Mouse (Mus musculus): ENCODE measurements around the gene Camta1. TPM values are rescaled to one million over a fixed set of nuclear protein-coding genes. Genes with fewer than 3 reads are reported as not detected.
A peak's percentile ranks its signal among the peaks of the same experiment; 100 is the strongest.

Gene Camta1
- polyA plus RNA-seq, 1 experiment from 2014 or later, result 115 TPM

- Histone ChIP-seq H3K4me1 (replicated peaks; ENCODE audit: insufficient read depth, low read length) (no peaks in the 10 kb centered on the region), H3K4me3 (replicated peaks; ENCODE audit: low read depth, low read length) (no peak overlapping the region), H3K9ac (ENCODE audit: low read depth, low read length) (no peak overlapping the region), H3K27me3 (ENCODE audit: insufficient read depth, low read length) (no peaks in the 10 kb centered on the region), H3K27ac (no peak overlapping the region), H3K36me3 (ENCODE audit: insufficient read depth, low read length) (no peaks in the 10 kb centered on the region), H3K9me3 (replicated peaks; ENCODE audit: low read length) (no peaks in the 10 kb centered on the region), H3K4me2 (ENCODE audit: low read length) (no peak overlapping the region)
- DNase-seq (ENCODE audit: low spot score) (no peak), ATAC-seq (replicated peaks; ENCODE audit: low FRiP score, low read depth) (no peak)
- WGBS, result 92% methylated on average over 3 of the region's 3 CpGs
- peak; percentile 39; the same call in 1 of the 2 replicates for TF ChIP-seq CTCF (IDR thresholded peaks at IDR 0.05; ENCODE audit: low read depth)
Measured at GRCm38 (mm10) chr4:151694047-151694446, 167.6 kb downstream of the Camta1 start.

GRCm38 (mm10) chr4:151690041-151690440 is 171.6 kb downstream of the Camta1 start:
- H3K4me3 ChIP-seq (replicated peaks; ENCODE audit: low read depth, low read length), result no peak overlapping the region
- no peak overlapping the region for H3K27ac ChIP-seq
- ATAC-seq (replicated peaks; ENCODE audit: low FRiP score, low read depth) (no peak), DNase-seq (ENCODE audit: low spot score) (no peak)
- no peaks in the 10 kb centered on the region for H3K9me3 ChIP-seq (replicated peaks; ENCODE audit: low read length)
- WGBS, result 62% methylated on average over 12 of the region's 12 CpGs
- no peaks in the 10 kb centered on the region for H3K36me3 ChIP-seq (ENCODE audit: insufficient read depth, low read length)
- H3K4me1 ChIP-seq (replicated peaks; ENCODE audit: insufficient read depth, low read length), result no peaks in the 10 kb centered on the region
- no peak for TF ChIP-seq CTCF (IDR thresholded peaks at IDR 0.05; ENCODE audit: low read depth)
- no peaks in the 10 kb centered on the region for H3K27me3 ChIP-seq (ENCODE audit: insufficient read depth, low read length)
- H3K9ac ChIP-seq (ENCODE audit: low read depth, low read length), result no peak overlapping the region
- H3K4me2 ChIP-seq (ENCODE audit: low read length), result no peak overlapping the region

GRCm38 (mm10) chr4:151688206-151688605 is 173.5 kb downstream of the Camta1 start:
- WGBS, result 88% methylated on average over 5 of the region's 5 CpGs
- TF ChIP-seq CTCF (IDR thresholded peaks at IDR 0.05; ENCODE audit: low read depth), result no peak
- no peak for ATAC-seq (replicated peaks; ENCODE audit: low FRiP score, low read depth)

GRCm38 (mm10) chr4:151684596-151684995 is 177.1 kb downstream of the Camta1 start:
- Histone ChIP-seq H3K9ac (ENCODE audit: low read depth, low read length) (no peak overlapping the region), H3K9me3 (replicated peaks; ENCODE audit: low read length) (no peaks in the 10 kb centered on the region), H3K27me3 (ENCODE audit: insufficient read depth, low read length) (no peaks in the 10 kb centered on the region), H3K36me3 (ENCODE audit: insufficient read depth, low read length) (no peaks in the 10 kb centered on the region), H3K27ac (no peak overlapping the region), H3K4me2 (ENCODE audit: low read length) (no peak overlapping the region), H3K4me1 (replicated peaks; ENCODE audit: insufficient read depth, low read length) (no peaks in the 10 kb centered on the region), H3K4me3 (replicated peaks; ENCODE audit: low read depth, low read length) (no peak overlapping the region)
- DNase-seq (ENCODE audit: low spot score), result no peak
- no peak for ATAC-seq (replicated peaks; ENCODE audit: low FRiP score, low read depth)
- 85% methylated on average over 7 of the region's 7 CpGs for WGBS
- TF ChIP-seq CTCF (IDR thresholded peaks at IDR 0.05; ENCODE audit: low read depth), result no peak

More at GRCm38 (mm10) chr4:151688206-151688605, 173.5 kb downstream of the Camta1 start:
- Histone ChIP-seq H3K36me3 (ENCODE audit: insufficient read depth, low read length) (no peaks in the 10 kb centered on the region), H3K4me2 (ENCODE audit: low read length) (no peak overlapping the region), H3K4me3 (replicated peaks; ENCODE audit: low read depth, low read length) (no peak overlapping the region), H3K9me3 (replicated peaks; ENCODE audit: low read length) (no peaks in the 10 kb centered on the region), H3K9ac (ENCODE audit: low read depth, low read length) (no peak overlapping the region), H3K4me1 (replicated peaks; ENCODE audit: insufficient read depth, low read length) (no peaks in the 10 kb centered on the region), H3K27me3 (ENCODE audit: insufficient read depth, low read length) (no peaks in the 10 kb centered on the region), H3K27ac (no peak overlapping the region)
- no peak for DNase-seq (ENCODE audit: low spot score)

- no peak for DNase-seq (ENCODE audit: low spot score)
- Histone ChIP-seq H3K4me2 (ENCODE audit: low read length) (no peak overlapping the region), H3K27ac (no peak overlapping the region), H3K4me1 (replicated peaks; ENCODE audit: insufficient read depth, low read length) (no peaks in the 10 kb centered on the region), H3K4me3 (replicated peaks; ENCODE audit: low read depth, low read length) (no peak overlapping the region), H3K27me3 (ENCODE audit: insufficient read depth, low read length) (no peaks in the 10 kb centered on the region), H3K36me3 (ENCODE audit: insufficient read depth, low read length) (no peaks in the 10 kb centered on the region), H3K9ac (ENCODE audit: low read depth, low read length) (no peak overlapping the region), H3K9me3 (replicated peaks; ENCODE audit: low read length) (0 out of 2 replicates have a peak, but pooled peaks cover 5% of the 10 kb centered on the region)
- WGBS, result 79% methylated on average over 12 of the region's 12 CpGs
- no peak for ATAC-seq (replicated peaks; ENCODE audit: low FRiP score, low read depth)
- peak; percentile 20; the same call in 1 of the 2 replicates for TF ChIP-seq CTCF (IDR thresholded peaks at IDR 0.05; ENCODE audit: low read depth)
Measured at GRCm38 (mm10) chr4:151682831-151683488, 178.7 kb downstream of the Camta1 start.

GRCm38 (mm10) chr4:151672452-151672851 is 189.2 kb downstream of the Camta1 start:
- WGBS, result 61% methylated on average over 13 of the region's 13 CpGs
- no peak for DNase-seq (ENCODE audit: low spot score)
- H3K4me3 ChIP-seq (replicated peaks; ENCODE audit: low read depth, low read length), result no peak overlapping the region
- no peak for TF ChIP-seq CTCF (IDR thresholded peaks at IDR 0.05; ENCODE audit: low read depth)
- no peak overlapping the region for H3K27ac ChIP-seq
- H3K27me3 ChIP-seq (ENCODE audit: insufficient read depth, low read length), result no peaks in the 10 kb centered on the region
- 0 out of 2 replicates have a peak, but pooled peaks cover 7% of the 10 kb centered on the region for H3K4me1 ChIP-seq (replicated peaks; ENCODE audit: insufficient read depth, low read length)
- H3K9me3 ChIP-seq (replicated peaks; ENCODE audit: low read length), result no peaks in the 10 kb centered on the region
- no peak overlapping the region for H3K9ac ChIP-seq (ENCODE audit: low read depth, low read length)
- ATAC-seq (replicated peaks; ENCODE audit: low FRiP score, low read depth), result no peak
- H3K36me3 ChIP-seq (ENCODE audit: insufficient read depth, low read length), result no peaks in the 10 kb centered on the region
- H3K4me2 ChIP-seq (ENCODE audit: low read length), result no peak overlapping the region
